Mouse (Mus musculus): ENCODE data around the gene Cox10.

Cox10 gene

DNA sequence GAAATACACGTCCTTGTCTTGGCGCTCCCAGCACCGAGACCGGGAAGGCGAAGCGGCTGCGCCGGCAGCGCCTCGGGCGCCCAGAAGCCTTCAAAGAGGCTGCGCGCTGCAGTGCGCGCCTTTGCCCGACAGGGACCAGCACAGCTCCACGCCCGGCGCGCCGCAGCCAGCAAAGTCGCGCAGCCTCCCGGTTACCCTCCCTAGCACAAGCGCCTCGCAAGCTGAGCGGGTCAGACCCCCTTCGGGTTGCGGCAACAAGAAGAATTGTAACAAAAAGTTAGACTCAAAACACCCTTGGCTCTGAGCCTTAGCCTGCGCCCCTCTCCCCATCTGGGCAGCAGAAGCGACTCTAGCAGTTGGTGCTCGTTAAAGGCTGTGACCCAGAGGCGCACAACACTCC lies 158.7 kb downstream of the Cox10 start:
- intact Hi-C loops (cut with DNase I) = loop anchor here (5.0 to 10.0 kb wide), 4 partner anchors 304 to 1044 kb away; no protein-coding TSS in a partner anchor

DNA sequence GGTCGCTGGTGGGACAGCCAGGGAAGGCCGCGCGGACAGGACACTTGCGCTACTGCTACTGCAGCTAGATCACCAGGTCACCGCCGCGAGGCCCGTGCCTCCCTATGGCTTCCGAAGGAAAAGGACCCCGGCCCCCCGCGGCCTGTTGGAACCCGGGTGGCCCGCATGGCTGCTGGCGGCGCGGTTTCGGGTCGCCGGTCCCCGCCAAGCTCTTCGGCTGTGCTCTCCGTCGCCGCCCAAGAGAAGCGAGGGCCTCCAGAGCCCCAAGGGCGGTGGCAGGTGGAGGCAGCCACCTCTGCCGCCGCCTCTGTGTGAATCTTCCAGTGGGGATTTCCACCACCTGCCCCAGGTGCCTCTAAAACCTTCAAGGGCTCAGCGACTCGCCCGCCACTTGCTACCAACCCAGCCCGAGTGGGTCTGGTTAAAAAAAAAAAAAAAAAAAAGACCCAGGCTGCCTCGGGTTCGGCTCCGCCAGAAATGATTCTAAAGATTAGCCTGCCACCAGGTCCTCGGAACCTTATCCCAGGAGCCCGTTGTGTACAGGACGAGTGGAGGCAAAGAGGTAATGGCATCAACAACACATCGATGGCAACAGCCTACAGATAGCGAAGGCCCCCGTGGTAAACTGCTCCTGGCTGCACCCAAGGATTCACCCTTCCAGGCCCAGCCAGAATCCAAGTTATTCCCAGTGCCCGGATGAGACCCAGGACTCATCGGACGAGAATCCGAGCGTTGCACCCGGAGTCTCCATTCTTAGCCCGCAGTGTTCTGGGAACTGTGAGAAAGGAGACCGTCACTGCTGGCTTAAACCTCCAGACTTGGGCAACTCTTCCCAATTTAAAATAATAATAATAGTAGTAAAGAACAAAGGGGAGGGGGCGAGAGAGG lies 159.8 kb downstream of the Cox10 start:
- intact Hi-C loops (cut with DNase I) = loop anchor here (5.0 to 10.0 kb wide), 4 partner anchors 305 to 1045 kb away; no protein-coding TSS in a partner anchor

DNA sequence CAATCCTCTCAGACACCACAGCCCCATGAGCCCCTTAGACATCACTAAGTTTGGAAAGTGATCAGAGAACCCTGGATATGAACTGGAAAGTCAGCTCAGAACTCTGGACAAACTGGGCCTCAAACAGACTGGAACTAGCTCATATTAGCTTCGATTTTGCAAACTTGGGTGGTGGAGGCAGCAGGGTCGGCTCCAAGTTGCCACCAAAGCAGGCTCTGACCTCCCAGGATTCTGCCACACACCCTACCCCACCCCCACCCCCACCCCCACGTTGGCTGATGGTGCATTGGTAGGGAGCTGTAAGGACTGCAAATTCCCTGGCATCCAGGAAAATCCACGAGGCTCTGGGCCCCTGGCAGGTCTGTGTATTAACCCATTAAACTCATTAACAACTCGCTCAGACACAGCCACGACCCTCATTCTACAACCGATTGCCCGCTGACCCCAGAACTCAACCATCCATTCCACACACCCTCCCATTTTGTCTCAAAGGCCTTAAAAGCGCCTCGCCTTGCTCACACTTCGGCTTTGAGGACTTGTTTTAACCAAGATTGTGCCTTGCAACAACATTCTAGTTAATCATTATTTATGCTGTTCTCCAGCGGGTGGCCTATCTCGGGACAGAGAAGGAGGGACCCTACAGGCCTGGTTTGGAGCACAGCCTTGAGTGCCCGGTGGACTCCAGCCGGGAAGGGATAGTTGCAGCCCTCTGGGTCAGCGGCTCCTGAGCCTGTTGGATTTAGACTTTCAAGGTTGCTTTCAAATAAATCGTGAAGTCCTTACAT lies 160.8 kb downstream of the Cox10 start:
- intact Hi-C loops (cut with DNase I) = no loop called here

DNA sequence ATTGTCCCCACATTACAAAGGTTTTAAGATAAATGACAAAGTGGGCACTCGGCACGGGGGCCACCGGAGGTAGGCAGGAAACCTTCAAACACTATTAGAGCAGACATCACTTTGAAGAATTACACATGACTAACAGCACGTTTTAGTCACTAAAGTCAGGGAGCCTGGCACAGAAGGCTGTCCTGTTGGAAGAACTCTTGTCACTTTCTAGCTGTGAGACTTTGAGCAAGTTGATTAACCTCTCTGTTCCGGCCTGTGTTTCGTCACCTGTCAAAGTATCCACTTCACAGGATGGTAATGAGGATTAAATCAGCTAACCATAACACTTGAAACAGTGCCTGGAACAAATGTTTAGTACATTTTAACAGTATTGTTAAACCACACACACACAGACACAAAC lies 161.7 kb downstream of the Cox10 start:
- intact Hi-C loops (cut with DNase I) = no loop called here

DNA sequence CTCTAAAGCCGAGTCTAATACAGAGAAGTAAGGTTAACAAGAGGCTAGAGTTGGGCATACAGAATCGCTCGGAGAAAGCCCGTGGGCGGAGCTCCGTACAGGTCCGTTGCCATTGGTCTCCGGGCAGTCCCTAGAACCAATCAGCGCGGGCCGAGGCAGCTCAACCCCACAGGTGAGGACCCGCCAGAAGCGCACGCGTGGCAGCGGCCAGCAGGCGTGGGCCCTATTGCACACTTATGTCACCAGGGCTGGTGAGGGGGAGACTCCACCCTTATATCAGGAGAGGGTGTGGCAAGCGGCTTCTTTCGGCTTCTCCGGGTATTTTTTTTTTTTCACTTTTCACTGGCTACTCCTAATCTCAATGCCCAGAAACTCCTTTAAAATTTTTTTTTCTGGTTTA lies 164.9 kb downstream of the Cox10 start:
- intact Hi-C loops (cut with DNase I) = no loop called here

DNA sequence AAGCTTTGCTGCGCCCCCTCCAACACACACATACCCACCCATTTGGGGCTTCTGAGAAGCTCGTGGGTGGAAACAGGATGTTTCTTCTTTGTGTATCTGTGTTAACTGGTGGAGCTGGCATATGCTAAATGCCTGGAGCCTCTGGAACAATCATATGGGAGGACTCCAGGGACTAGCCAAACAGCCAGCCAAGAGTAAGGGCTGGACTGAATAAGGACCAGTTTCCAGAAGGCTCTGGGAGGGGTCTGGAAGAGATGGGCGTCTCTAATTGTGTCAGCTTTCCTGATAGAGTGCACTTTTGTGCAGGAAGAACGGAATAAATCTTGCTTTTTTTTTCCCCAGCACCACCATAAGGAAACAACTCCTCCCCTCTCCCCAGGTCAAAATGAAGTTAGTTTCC lies 165.3 kb downstream of the Cox10 start:
- intact Hi-C loops (cut with DNase I) = no loop called here

Data from adrenal gland (tissue).